Mouse (Mus musculus): Measurements from ENCODE around the gene Map7d1.

DNA sequence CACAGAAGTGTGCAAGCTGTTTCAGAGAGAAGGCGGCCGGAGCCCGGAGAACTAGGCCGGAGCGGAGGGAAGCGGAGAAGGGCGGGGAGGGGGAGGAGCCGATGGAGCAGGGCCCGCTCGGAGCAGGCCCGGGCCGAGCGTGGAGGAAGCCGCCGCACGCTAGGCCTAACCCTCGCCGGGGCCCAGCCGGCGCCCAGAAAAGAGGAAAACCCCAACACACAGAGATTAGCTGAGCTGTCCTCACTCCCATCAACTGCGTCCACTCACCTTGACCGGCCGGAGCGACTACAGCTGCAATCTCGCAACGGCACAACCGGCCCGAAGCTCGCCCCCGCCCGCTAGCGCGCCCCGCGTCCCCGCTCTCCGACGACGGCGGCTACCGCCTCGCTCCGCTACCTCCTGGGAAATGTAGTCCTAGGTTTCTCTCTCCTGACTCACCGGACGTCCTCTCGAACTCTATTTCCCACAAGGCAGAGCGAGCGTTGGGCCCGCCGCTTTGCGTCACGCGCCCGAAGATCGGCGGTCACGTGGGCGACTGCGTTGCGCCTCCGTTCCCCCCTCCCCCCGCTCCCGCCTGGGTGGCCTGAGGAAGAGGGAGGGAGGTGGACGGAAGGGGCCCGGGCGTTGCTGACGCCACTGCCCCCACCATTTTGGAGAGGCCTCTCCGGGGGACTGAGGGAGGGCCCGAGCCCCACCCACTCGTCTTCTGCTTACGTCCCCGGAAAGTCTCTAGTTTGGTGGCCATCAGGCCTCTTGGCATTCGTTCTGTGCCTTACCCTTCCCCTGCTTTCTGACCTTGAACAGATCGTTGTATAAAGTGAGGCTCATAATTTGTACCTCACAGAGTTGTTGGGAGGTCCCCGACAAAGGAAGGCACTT, 53.6 kb downstream of the Map7d1 start, which contains the start of gene Thrap3:
- TF ChIP-seq CTCF (conservative IDR thresholded peaks at IDR 0.05; ENCODE audit: low read length) (no peak), POU5F1 (IDR thresholded peaks at IDR 0.05; ENCODE audit: borderline replicate concordance, low read length) (no peak), NANOG (IDR thresholded peaks at IDR 0.05; ENCODE audit: borderline replicate concordance, low read length) (no peak; the same call in 1 of the 2 replicates)

All from E14TG2a.4 (cell line).